Mouse (Mus musculus): Measurements from ENCODE around the gene Acaca.

Gene Acaca

GRCm38 (mm10) chr11:84164561-84164960 is 35.1 kb downstream of the Acaca start:
- Histone ChIP-seq H3K4me1 (replicated peaks; ENCODE audit: low read depth, low read length) (no peaks in the 10 kb centered on the region), H3K36me3 (ENCODE audit: insufficient read depth, low read length) (no peaks in the 10 kb centered on the region), H3K4me3 (replicated peaks; ENCODE audit: low read length) (no peak overlapping the region), H3K9me3 (ENCODE audit: low read length) (no peaks in the 10 kb centered on the region), H3K27me3 (ENCODE audit: insufficient read depth, low read length) (no peaks in the 10 kb centered on the region)
- no peak for TF ChIP-seq CTCF (conservative IDR thresholded peaks at IDR 0.05; ENCODE audit: low read length)
- no peak for TF ChIP-seq POU5F1 (IDR thresholded peaks at IDR 0.05; ENCODE audit: borderline replicate concordance, low read length)
- no peak for TF ChIP-seq NANOG (IDR thresholded peaks at IDR 0.05; ENCODE audit: borderline replicate concordance, low read length)

- no peak for TF ChIP-seq POU5F1 (IDR thresholded peaks at IDR 0.05; ENCODE audit: borderline replicate concordance, low read length)
- TF ChIP-seq CTCF (conservative IDR thresholded peaks at IDR 0.05; ENCODE audit: low read length), result no peak
- no peak for TF ChIP-seq NANOG (IDR thresholded peaks at IDR 0.05; ENCODE audit: borderline replicate concordance, low read length)
- H3K9me3 ChIP-seq (ENCODE audit: low read length), result no peaks in the 10 kb centered on the region
These were observed 37.6 kb downstream of the Acaca start, which contains the start of gene Gm11437 for GRCm38 (mm10) chr11:84167046-84167526. Gm11437 (minus strand) TSS chr11:84167476.

GRCm38 (mm10) chr11:84168701-84169288 is 39.3 kb downstream of the Acaca start:
- no peak overlapping the region for H3K4me3 ChIP-seq (replicated peaks; ENCODE audit: low read length)
- H3K4me1 ChIP-seq (replicated peaks; ENCODE audit: low read depth, low read length), result no peaks in the 10 kb centered on the region
- TF ChIP-seq NANOG (IDR thresholded peaks at IDR 0.05; ENCODE audit: borderline replicate concordance, low read length) (no peak), POU5F1 (IDR thresholded peaks at IDR 0.05; ENCODE audit: borderline replicate concordance, low read length) (no peak), CTCF (conservative IDR thresholded peaks at IDR 0.05; ENCODE audit: low read length) (0 out of 2 replicates have a peak, but pooled peaks have one; percentile 6)

More at GRCm38 (mm10) chr11:84167046-84167526, 37.6 kb downstream of the Acaca start, which contains the start of gene Gm11437:
- no peak within 1 kb of the TSS for H3K4me3 ChIP-seq (replicated peaks; ENCODE audit: low read length)
- H3K27me3 ChIP-seq (ENCODE audit: insufficient read depth, low read length), result no peaks in the 10 kb centered on the region
- H3K4me1 ChIP-seq (replicated peaks; ENCODE audit: low read depth, low read length), result no peaks in the 10 kb centered on the region
- H3K36me3 ChIP-seq (ENCODE audit: insufficient read depth, low read length), result no peaks in the 10 kb centered on the region

GRCm38 (mm10) chr11:84172539-84173435 is 43.3 kb downstream of the Acaca start:
- Histone ChIP-seq H3K4me1 (replicated peaks; ENCODE audit: low read depth, low read length) (no peaks in the 10 kb centered on the region), H3K4me3 (replicated peaks; ENCODE audit: low read length) (no peak overlapping the region), H3K27me3 (ENCODE audit: insufficient read depth, low read length) (peaks cover 8% of the 10 kb centered on the region; the same call in 1 of the 2 replicates), H3K36me3 (ENCODE audit: insufficient read depth, low read length) (no peaks in the 10 kb centered on the region), H3K9me3 (ENCODE audit: low read length) (no peaks in the 10 kb centered on the region)
- TF ChIP-seq NANOG (IDR thresholded peaks at IDR 0.05; ENCODE audit: borderline replicate concordance, low read length) (no peak), CTCF (conservative IDR thresholded peaks at IDR 0.05; ENCODE audit: low read length) (no peak), POU5F1 (IDR thresholded peaks at IDR 0.05; ENCODE audit: borderline replicate concordance, low read length) (no peak)

More at GRCm38 (mm10) chr11:84168701-84169288, 39.3 kb downstream of the Acaca start:
- no peaks in the 10 kb centered on the region for H3K36me3 ChIP-seq (ENCODE audit: insufficient read depth, low read length)
- no peaks in the 10 kb centered on the region for H3K27me3 ChIP-seq (ENCODE audit: insufficient read depth, low read length)
- no peaks in the 10 kb centered on the region for H3K9me3 ChIP-seq (ENCODE audit: low read length)

GRCm38 (mm10) chr11:84178571-84178970 is 49.1 kb downstream of the Acaca start:
- Histone ChIP-seq H3K27me3 (ENCODE audit: insufficient read depth, low read length) (peaks cover 22% of the 10 kb centered on the region), H3K9me3 (ENCODE audit: low read length) (no peaks in the 10 kb centered on the region), H3K4me1 (replicated peaks; ENCODE audit: low read depth, low read length) (peaks cover 23% of the 10 kb centered on the region), H3K36me3 (ENCODE audit: insufficient read depth, low read length) (no peaks in the 10 kb centered on the region), H3K4me3 (replicated peaks; ENCODE audit: low read length) (peak overlapping the region; percentile 79)
- TF ChIP-seq CTCF (conservative IDR thresholded peaks at IDR 0.05; ENCODE audit: low read length) (no peak), NANOG (IDR thresholded peaks at IDR 0.05; ENCODE audit: borderline replicate concordance, low read length) (no peak), POU5F1 (IDR thresholded peaks at IDR 0.05; ENCODE audit: borderline replicate concordance, low read length) (no peak)

- Histone ChIP-seq H3K4me1 (replicated peaks; ENCODE audit: low read depth, low read length) (peaks cover 23% of the 10 kb centered on the region), H3K4me3 (replicated peaks; ENCODE audit: low read length) (peak overlapping the region; percentile 94), H3K36me3 (ENCODE audit: insufficient read depth, low read length) (no peaks in the 10 kb centered on the region), H3K27me3 (ENCODE audit: insufficient read depth, low read length) (peaks cover 21% of the 10 kb centered on the region), H3K9me3 (ENCODE audit: low read length) (no peaks in the 10 kb centered on the region)
- TF ChIP-seq NANOG (IDR thresholded peaks at IDR 0.05; ENCODE audit: borderline replicate concordance, low read length) (no peak), CTCF (conservative IDR thresholded peaks at IDR 0.05; ENCODE audit: low read length) (no peak), POU5F1 (IDR thresholded peaks at IDR 0.05; ENCODE audit: borderline replicate concordance, low read length) (no peak)
These were observed 49.9 kb downstream of the Acaca start for GRCm38 (mm10) chr11:84179226-84179953.

- peaks cover 18% of the 10 kb centered on the region for H3K27me3 ChIP-seq (ENCODE audit: insufficient read depth, low read length)
- no peak for TF ChIP-seq POU5F1 (IDR thresholded peaks at IDR 0.05; ENCODE audit: borderline replicate concordance, low read length)
- no peak for TF ChIP-seq CTCF (conservative IDR thresholded peaks at IDR 0.05; ENCODE audit: low read length)
- no peak for TF ChIP-seq NANOG (IDR thresholded peaks at IDR 0.05; ENCODE audit: borderline replicate concordance, low read length)
- peaks cover 23% of the 10 kb centered on the region for H3K4me1 ChIP-seq (replicated peaks; ENCODE audit: low read depth, low read length)
- no peaks in the 10 kb centered on the region for H3K36me3 ChIP-seq (ENCODE audit: insufficient read depth, low read length)
- peak overlapping the region; percentile 94 for H3K4me3 ChIP-seq (replicated peaks; ENCODE audit: low read length)
- no peaks in the 10 kb centered on the region for H3K9me3 ChIP-seq (ENCODE audit: low read length)
These were observed 50.6 kb downstream of the Acaca start for GRCm38 (mm10) chr11:84179954-84180598.

All from E14TG2a.4 (cell line).